Comparison of ENCODE assay signal across 18 mouse cellular contexts in genomic region chr4:41096794-41097193, GRCm38 (mm10). TPM values are rescaled to one million over a fixed set of nuclear protein-coding genes. Genes with fewer than 3 reads are reported as not detected.
DNase-seq lines count a peak whose midpoint lies in the region; ATAC-seq and TF ChIP-seq lines count a peak whose summit lies in the region.
"Had no signal": no experiment of that assay in that cellular context is flagged by ENCODE, and none has a peak within 500 bp of the region (broad histone marks: within the 10 kb centered on the region; RNA-seq: fewer than 3 reads in every experiment).

No protein-coding gene starts in this region.

- 67% methylated on average over 5 of the region's 5 CpGs for WGBS in limb, embryonic 13.5 days
- WGBS in limb, embryonic 10.5 days = 76% methylated on average over 5 of the region's 5 CpGs
- 15% methylated on average over 5 of the region's 5 CpGs for WGBS in liver, embryonic 14.5 days (ENCODE audit: insufficient replicate concordance)

- no peak for TF ChIP-seq CTCF in liver, embryonic 14.5 days (IDR thresholded peaks at IDR 0.05; ENCODE audit: low read depth)

- H3K4me3 ChIP-seq in erythroblast, embryonic 14.5 days (replicated peaks) = peak overlapping the region; percentile 76
- no peak overlapping the region for H3K4me3 ChIP-seq in limb, embryonic 13.5 days
- no peak overlapping the region for H3K4me3 ChIP-seq in limb, embryonic 10.5 days
- H3K4me3 ChIP-seq in liver, embryonic 14.5 days (ENCODE audit: insufficient read depth in 1 of 2, low read depth in 2 of 2, low read length in 2 of 2) = peak overlapping the region; percentile 62 to 68
- H3K4me3 ChIP-seq: hindbrain, embryonic 15.5 days; neural tube, embryonic 13.5 days had no signal

- no peaks in the 10 kb centered on the region for H3K9me3 ChIP-seq in erythroblast, embryonic 14.5 days (ENCODE audit: control insufficient read depth, low read length)
- H3K9me3 ChIP-seq in limb, embryonic 13.5 days = no peaks in the 10 kb centered on the region
- no peaks in the 10 kb centered on the region for H3K9me3 ChIP-seq in limb, embryonic 10.5 days (replicated peaks)
- no peaks in the 10 kb centered on the region for H3K9me3 ChIP-seq in liver, embryonic 14.5 days (ENCODE audit: control insufficient read depth, low read length)
- H3K9me3 ChIP-seq: hindbrain, embryonic 15.5 days; neural tube, embryonic 13.5 days had no signal

- DNase-seq in limb, embryonic 10.5 days (ENCODE audit: low spot score) = no peak
- peak; percentile 56 to 72 (median 64) for DNase-seq in liver, embryonic 14.5 days (ENCODE audit: low read depth in 3 of 3, low spot score in 3 of 3)
- DNase-seq in gastrocnemius, postnatal 14 days = no peak
- DNase-seq in layer of hippocampus, adult 8-10 months (ENCODE audit: low spot score in 2 of 2) = no peak

- H3K36me3 ChIP-seq in erythroblast, embryonic 14.5 days (ENCODE audit: control insufficient read depth) = peaks cover 43% of the 10 kb centered on the region
- no peaks in the 10 kb centered on the region for H3K36me3 ChIP-seq in limb, embryonic 13.5 days
- no peaks in the 10 kb centered on the region for H3K36me3 ChIP-seq in limb, embryonic 10.5 days
- H3K36me3 ChIP-seq in liver, embryonic 14.5 days (replicated peaks; ENCODE audit: control insufficient read depth, insufficient read depth, low read depth) = no peaks in the 10 kb centered on the region
- H3K36me3 ChIP-seq: hindbrain, embryonic 15.5 days; neural tube, embryonic 13.5 days had no signal

- ATAC-seq in erythroblast, adult 5-6 weeks (replicated peaks; ENCODE audit: low FRiP score, poor library complexity, severe bottlenecking) = no peak
- ATAC-seq in limb, embryonic 13.5 days (ENCODE audit: low FRiP score, low read depth) = no peak
- peak; percentile 77 for ATAC-seq in liver, embryonic 14.5 days (ENCODE audit: insufficient read depth)
- no peak for ATAC-seq in CD4-positive, CD25-positive, alpha-beta regulatory T cell, adult 4 months
- ATAC-seq: lung, postnatal 0 days had no signal

- peaks cover 50% of the 10 kb centered on the region for H3K27me3 ChIP-seq in erythroblast, embryonic 14.5 days (ENCODE audit: control insufficient read depth)
- peaks cover 42% of the 10 kb centered on the region for H3K27me3 ChIP-seq in limb, embryonic 13.5 days
- H3K27me3 ChIP-seq in limb, embryonic 10.5 days (ENCODE audit: low read depth, poor library complexity, severe bottlenecking) = peaks cover 57% of the 10 kb centered on the region
- peaks cover 22% of the 10 kb centered on the region for H3K27me3 ChIP-seq in liver, embryonic 14.5 days (ENCODE audit: control insufficient read depth, insufficient read depth, low read length)

- no peak overlapping the region for H3K27ac ChIP-seq in limb, embryonic 13.5 days
- no peak overlapping the region for H3K27ac ChIP-seq in limb, embryonic 10.5 days
- peak overlapping the region; percentile 41; the same call in 1 of the 2 replicates for H3K27ac ChIP-seq in liver, embryonic 14.5 days
- H3K27ac ChIP-seq: hindbrain, embryonic 15.5 days; neural tube, embryonic 13.5 days had no signal

- H3K4me1 ChIP-seq in erythroblast, embryonic 14.5 days (ENCODE audit: control insufficient read depth) = peaks cover 63% of the 10 kb centered on the region
- peaks cover 30% of the 10 kb centered on the region for H3K4me1 ChIP-seq in limb, embryonic 13.5 days
- H3K4me1 ChIP-seq in limb, embryonic 10.5 days = peaks cover 30% of the 10 kb centered on the region
- peaks cover 24 to 28% of the 10 kb centered on the region in 2 experiments for H3K4me1 ChIP-seq in liver, embryonic 14.5 days (replicated peaks; ENCODE audit: control insufficient read depth in 2 of 2, insufficient read depth in 2 of 2, low read length in 1 of 2)

- no peak overlapping the region for H3K9ac ChIP-seq in limb, embryonic 13.5 days
- H3K9ac ChIP-seq in liver, embryonic 14.5 days (replicated peaks) = peak overlapping the region; percentile 59
- H3K9ac ChIP-seq: hindbrain, embryonic 15.5 days; neural tube, embryonic 13.5 days had no signal

- intact Hi-C loops in gastrocnemius, postnatal 14 days (cut with DNase I; ENCODE audit: low total_unique reads) = no loop called here

- peak; percentile 73 for TF ChIP-seq EP300 in liver, embryonic 14.5 days (IDR thresholded peaks at IDR 0.05; ENCODE audit: low read depth)

- H3K4me2 ChIP-seq in limb, embryonic 13.5 days (replicated peaks) = 0 out of 2 replicates have a peak overlapping the region, but pooled peaks have one; percentile 9
- H3K4me2 ChIP-seq in liver, embryonic 14.5 days (ENCODE audit: low read depth) = peak overlapping the region; percentile 81
- H3K4me2 ChIP-seq: hindbrain, embryonic 15.5 days had no signal

RNA-seq across cellular contexts. Expression of gene Aqp3, which starts 1.2 kb away (rescaled TPM):
- polyA plus RNA-seq in erythroblast, embryonic 14.5 days (2012) = 3.0 and 4.8 TPM in 2 replicates
- total RNA-seq in erythroblast, adult 5-6 weeks (2015; ENCODE audit: low replicate concordance) = not detected in 2 replicates
- not detected in 2 replicates for total RNA-seq in erythroblast, adult 5-6 weeks (2017; ENCODE audit: low replicate concordance)
- polyA plus RNA-seq in limb, embryonic 13.5 days (2015; fragmentation: Nextera tagmentation; extraction: Ambion mirVana) = 6.7 and 7.7 TPM in 2 replicates
- polyA plus RNA-seq in limb, embryonic 10.5 days (2016; fragmentation: Nextera tagmentation; extraction: Ambion mirVana) = 3.9 and 4.4 TPM in 2 replicates
- polyA plus RNA-seq in liver, embryonic 14.5 days (2012; rRNA removed) = 15.6 and 18.3 TPM in 2 replicates
- polyA plus RNA-seq in liver, embryonic 14.5 days (2014; fragmentation: Nextera tagmentation; extraction: Ambion mirVana) = 5.8 and 8.7 TPM in 2 replicates
- not detected for total RNA-seq in gastrocnemius, postnatal 14 days (2021)
- polyA plus RNA-seq in CD4-positive, CD25-positive, alpha-beta regulatory T cell, adult 4 months (2017; shearing (Covaris generic)) = 10 to 100 TPM in 1 of 2 experiments, 1 to 10 TPM in 1; 8.3 to 13.9 TPM
- total RNA-seq in layer of hippocampus, adult 8-10 months (2022) = not detected
- total RNA-seq: common myeloid progenitor, adult 5-6 weeks; gastrocnemius, adult 18-20 months; left cerebral cortex, postnatal 14 days had no signal
- polyA plus RNA-seq: midbrain, embryonic 14.5 days had no signal

RNA-seq across cellular contexts. Expression of gene Nol6, which starts 27.5 kb away (rescaled TPM):
- polyA plus RNA-seq in erythroblast, embryonic 14.5 days (2012) = 1.3 and 1.6 TPM in 2 replicates
- total RNA-seq in erythroblast, adult 5-6 weeks (2015; ENCODE audit: low replicate concordance) = 1.9 and 2.9 TPM in 2 replicates
- total RNA-seq in erythroblast, adult 5-6 weeks (2017; ENCODE audit: low replicate concordance) = 4.8 and 10.7 TPM in 2 replicates
- polyA plus RNA-seq in limb, embryonic 13.5 days (2015; fragmentation: Nextera tagmentation; extraction: Ambion mirVana) = 26.0 and 28.9 TPM in 2 replicates
- polyA plus RNA-seq in limb, embryonic 10.5 days (2016; fragmentation: Nextera tagmentation; extraction: Ambion mirVana) = 39.1 and 39.7 TPM in 2 replicates
- 9.4 and 9.5 TPM in 2 replicates for polyA plus RNA-seq in liver, embryonic 14.5 days (2012; rRNA removed)
- polyA plus RNA-seq in liver, embryonic 14.5 days (2014; fragmentation: Nextera tagmentation; extraction: Ambion mirVana) = 8.5 and 10.2 TPM in 2 replicates
- 10 to 100 TPM; 15.3 to 16.6 TPM for total RNA-seq in gastrocnemius, postnatal 14 days (2021)
- polyA plus RNA-seq in CD4-positive, CD25-positive, alpha-beta regulatory T cell, adult 4 months (2017; shearing (Covaris generic)) = 10 to 100 TPM; 14.6 to 29.2 TPM
- 100 to 1,000 TPM; 101 to 113 (median 103) TPM for total RNA-seq in layer of hippocampus, adult 8-10 months (2022)

RNA-seq across cellular contexts. Expression of gene Ube2r2, which starts 38.7 kb away (rescaled TPM):
- polyA plus RNA-seq in erythroblast, embryonic 14.5 days (2012) = 15.9 and 16.5 TPM in 2 replicates
- total RNA-seq in erythroblast, adult 5-6 weeks (2015; ENCODE audit: low replicate concordance) = 229 and 299 TPM in 2 replicates
- 275 and 350 TPM in 2 replicates for total RNA-seq in erythroblast, adult 5-6 weeks (2017; ENCODE audit: low replicate concordance)
- 94.5 and 98.1 TPM in 2 replicates for polyA plus RNA-seq in limb, embryonic 13.5 days (2015; fragmentation: Nextera tagmentation; extraction: Ambion mirVana)
- polyA plus RNA-seq in limb, embryonic 10.5 days (2016; fragmentation: Nextera tagmentation; extraction: Ambion mirVana) = 85.5 and 96.1 TPM in 2 replicates
- 14.7 and 44.4 TPM in 2 replicates for polyA plus RNA-seq in liver, embryonic 14.5 days (2012; rRNA removed)
- polyA plus RNA-seq in liver, embryonic 14.5 days (2014; fragmentation: Nextera tagmentation; extraction: Ambion mirVana) = 31.9 and 38.4 TPM in 2 replicates
- total RNA-seq in gastrocnemius, postnatal 14 days (2021) = 10 to 100 TPM; 77.4 to 84.4 TPM
- polyA plus RNA-seq in CD4-positive, CD25-positive, alpha-beta regulatory T cell, adult 4 months (2017; shearing (Covaris generic)) = 10 to 100 TPM; 29.8 to 33.1 TPM
- total RNA-seq in layer of hippocampus, adult 8-10 months (2022) = 10 to 100 TPM; 76.8 to 93.6 (median 82.0) TPM

RNA-seq across cellular contexts. Expression of gene Aqp7, which starts 48.9 kb away (rescaled TPM):
- polyA plus RNA-seq in erythroblast, embryonic 14.5 days (2012) = not detected in 2 replicates
- total RNA-seq in erythroblast, adult 5-6 weeks (2015; ENCODE audit: low replicate concordance) = not detected in 2 replicates
- not detected in 2 replicates for total RNA-seq in erythroblast, adult 5-6 weeks (2017; ENCODE audit: low replicate concordance)
- polyA plus RNA-seq in limb, embryonic 13.5 days (2015; fragmentation: Nextera tagmentation; extraction: Ambion mirVana) = 0.06 and 0.15 TPM in 2 replicates
- polyA plus RNA-seq in limb, embryonic 10.5 days (2016; fragmentation: Nextera tagmentation; extraction: Ambion mirVana) = 0.06 and 0.24 TPM in 2 replicates
- polyA plus RNA-seq in liver, embryonic 14.5 days (2012; rRNA removed) = 1.1 and 1.4 TPM in 2 replicates
- 0.50 and 0.59 TPM in 2 replicates for polyA plus RNA-seq in liver, embryonic 14.5 days (2014; fragmentation: Nextera tagmentation; extraction: Ambion mirVana)
- 10 to 100 TPM; 11.4 to 14.5 TPM for total RNA-seq in gastrocnemius, postnatal 14 days (2021)
- not detected for polyA plus RNA-seq in CD4-positive, CD25-positive, alpha-beta regulatory T cell, adult 4 months (2017; shearing (Covaris generic))
- not detected for total RNA-seq in layer of hippocampus, adult 8-10 months (2022)
- total RNA-seq: common myeloid progenitor, adult 5-6 weeks; ES-E14; left cerebral cortex, postnatal 14 days had no signal
- polyA plus RNA-seq: forebrain, embryonic 11.5 days; heart, embryonic 14.5 days; hindbrain, embryonic 15.5 days; neural tube, embryonic 13.5 days had no signal

Comparison
In these comparisons a context has a peak if more than half of its experiments do, and no peak if none do; other contexts are left out.
1. H3K4me3 ChIP-seq: peak in erythroblast, embryonic 14.5 days (single experiment) and liver, embryonic 14.5 days (2 of 2); none in limb, embryonic 13.5 days (single experiment) and limb, embryonic 10.5 days (single experiment).
2. DNase-seq: peak in liver, embryonic 14.5 days (3 of 3); none in limb, embryonic 10.5 days (single experiment), gastrocnemius, postnatal 14 days (single experiment) and layer of hippocampus, adult 8-10 months (0 of 2).